Mouse (Mus musculus): ENCODE data around the gene Gpc5. TPM values are rescaled to one million over a fixed set of nuclear protein-coding genes. Genes with fewer than 3 reads are reported as not detected.
A peak's percentile ranks its signal among the peaks of the same experiment; 100 is the strongest.

The Gpc5 gene
- total RNA-seq, 4 experiments from 2014 or later, result 32.4 to 37.0 (median 36.0) TPM

- DNase-seq (ENCODE audit: low spot score in 2 of 2), result no peak
Measured at GRCm38 (mm10) chr14:115500794-115501193, 408.8 kb downstream of the Gpc5 start.

- DNase-seq (ENCODE audit: low spot score in 2 of 2), result no peak
Measured at GRCm38 (mm10) chr14:115546516-115547282, 454.7 kb downstream of the Gpc5 start.

DNA sequence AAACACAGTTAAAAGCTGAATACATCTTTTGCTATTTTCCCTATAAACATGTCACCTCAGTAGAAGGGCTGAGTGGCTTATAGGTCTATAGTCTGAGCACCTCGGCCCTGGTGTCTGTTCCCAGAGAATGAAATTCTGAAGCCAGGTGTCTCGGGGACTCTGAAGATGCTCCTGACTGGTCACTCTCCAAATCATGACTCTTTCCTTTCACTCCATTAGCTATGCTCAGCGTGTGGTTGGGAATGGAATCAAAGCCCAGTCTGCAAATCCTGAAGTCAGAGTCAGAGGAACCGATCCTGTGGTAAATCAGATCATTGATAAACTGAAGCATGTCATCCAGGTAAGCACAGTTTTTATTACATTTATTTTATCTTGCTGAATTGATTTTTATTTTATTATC is 460.0 kb downstream of the Gpc5 start:
- DNase-seq (ENCODE audit: low spot score in 2 of 2), result no peak

DNA sequence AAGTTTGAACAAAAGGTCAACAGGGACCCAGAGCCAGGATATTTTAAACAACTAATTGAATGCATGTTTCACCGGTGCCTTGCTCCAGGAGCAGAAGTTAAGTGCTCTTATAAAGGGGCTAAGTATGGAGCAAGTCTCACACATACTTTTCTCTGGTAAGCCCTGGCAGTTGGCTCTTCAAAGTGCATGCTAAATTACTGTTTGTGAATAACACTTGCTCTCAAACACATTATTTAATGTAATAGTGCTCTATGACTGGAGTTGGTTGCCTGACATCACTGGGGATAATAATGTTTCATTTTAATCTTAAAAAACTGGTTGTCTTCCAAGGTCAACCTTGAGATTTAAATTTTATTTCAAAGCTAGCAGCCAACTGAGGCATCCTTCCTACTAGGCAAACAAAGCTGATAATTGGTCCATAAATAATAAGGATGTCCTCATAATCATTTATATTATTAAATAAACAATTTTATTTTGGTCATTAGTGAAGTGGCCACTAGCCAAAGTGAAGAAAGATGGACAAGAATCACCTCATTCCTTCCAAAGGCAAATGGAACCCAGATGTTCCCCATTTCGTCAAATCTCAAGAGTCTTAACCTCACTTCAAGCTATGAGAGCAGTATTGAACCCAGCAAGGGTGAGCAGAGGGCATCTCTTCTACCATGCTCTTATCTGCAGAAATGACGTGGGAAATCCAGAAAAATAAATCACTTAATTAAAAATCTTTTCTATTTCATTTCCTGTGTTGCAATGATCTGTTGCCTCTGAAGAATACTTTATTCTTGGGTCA is 488.6 kb downstream of the Gpc5 start:
- no peak for DNase-seq (ENCODE audit: low spot score in 2 of 2)

GRCm38 (mm10) chr14:115581256-115581633 is 489.2 kb downstream of the Gpc5 start:
- no peak for DNase-seq (ENCODE audit: low spot score in 2 of 2)

DNA sequence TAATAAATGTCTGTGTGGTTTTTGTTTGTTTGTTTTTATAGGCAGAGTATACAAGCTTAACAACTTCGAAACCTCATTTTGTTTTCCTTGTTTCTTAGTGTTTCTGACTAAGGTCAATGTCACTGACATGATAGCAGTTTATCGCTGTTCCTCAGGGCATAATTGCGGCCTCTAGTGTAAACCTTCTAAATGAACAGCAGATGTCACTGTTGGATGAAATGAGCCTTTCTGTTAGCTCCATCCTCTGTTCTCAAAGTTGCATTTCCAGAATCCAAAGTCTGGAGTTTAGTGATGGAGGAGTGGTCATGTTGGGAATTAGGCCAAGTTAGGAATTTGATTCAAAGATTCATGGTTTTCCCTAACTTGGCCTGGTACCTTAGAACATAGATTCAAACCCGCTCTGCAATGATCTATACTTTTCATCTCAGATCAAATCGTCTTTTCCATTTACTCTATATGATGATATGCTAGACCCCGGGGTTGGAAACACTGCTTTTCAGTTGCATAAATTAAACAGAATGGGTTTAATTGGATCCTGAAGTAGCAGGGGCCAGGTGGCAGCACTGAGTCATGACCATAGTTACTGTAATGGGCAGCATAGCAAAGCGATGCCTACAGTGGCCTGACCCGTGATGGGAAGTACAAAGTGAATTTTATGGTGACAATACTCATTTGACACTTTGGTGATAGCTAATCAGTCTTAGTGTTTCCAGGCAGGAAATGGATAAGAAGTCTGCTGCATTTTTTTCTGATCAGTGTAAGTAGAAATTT is 508.4 kb downstream of the Gpc5 start:
- DNase-seq (ENCODE audit: low spot score in 2 of 2), result no peak

- DNase-seq (ENCODE audit: low spot score in 2 of 2), result no peak
Measured at GRCm38 (mm10) chr14:115614154-115614553, 522.1 kb downstream of the Gpc5 start.

DNA sequence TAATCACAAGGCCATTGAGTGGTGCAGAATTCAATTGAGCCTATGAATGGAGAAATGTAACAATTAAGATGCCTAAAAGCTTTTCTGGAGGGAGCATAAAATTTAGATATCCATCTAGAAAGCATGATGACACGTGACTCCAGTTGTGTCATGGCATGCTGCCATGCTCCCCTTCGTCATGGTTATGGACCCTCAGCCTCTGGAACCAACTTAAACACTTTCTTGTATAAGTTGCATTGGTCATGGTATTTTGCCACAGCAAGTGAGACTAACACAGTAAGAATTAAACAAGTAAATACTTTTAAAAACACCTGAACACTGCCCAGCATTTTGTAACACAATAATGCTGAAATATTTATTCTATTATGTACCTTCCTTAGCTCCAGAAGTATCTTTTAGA is 524.3 kb downstream of the Gpc5 start:
- no peak for DNase-seq (ENCODE audit: low spot score in 2 of 2)

- no peak for DNase-seq (ENCODE audit: low spot score in 2 of 2)
Measured at GRCm38 (mm10) chr14:115616846-115617245, 524.8 kb downstream of the Gpc5 start.

GRCm38 (mm10) chr14:115620473-115620872 is 528.5 kb downstream of the Gpc5 start:
- DNase-seq (ENCODE audit: low spot score in 2 of 2), result no peak

DNA sequence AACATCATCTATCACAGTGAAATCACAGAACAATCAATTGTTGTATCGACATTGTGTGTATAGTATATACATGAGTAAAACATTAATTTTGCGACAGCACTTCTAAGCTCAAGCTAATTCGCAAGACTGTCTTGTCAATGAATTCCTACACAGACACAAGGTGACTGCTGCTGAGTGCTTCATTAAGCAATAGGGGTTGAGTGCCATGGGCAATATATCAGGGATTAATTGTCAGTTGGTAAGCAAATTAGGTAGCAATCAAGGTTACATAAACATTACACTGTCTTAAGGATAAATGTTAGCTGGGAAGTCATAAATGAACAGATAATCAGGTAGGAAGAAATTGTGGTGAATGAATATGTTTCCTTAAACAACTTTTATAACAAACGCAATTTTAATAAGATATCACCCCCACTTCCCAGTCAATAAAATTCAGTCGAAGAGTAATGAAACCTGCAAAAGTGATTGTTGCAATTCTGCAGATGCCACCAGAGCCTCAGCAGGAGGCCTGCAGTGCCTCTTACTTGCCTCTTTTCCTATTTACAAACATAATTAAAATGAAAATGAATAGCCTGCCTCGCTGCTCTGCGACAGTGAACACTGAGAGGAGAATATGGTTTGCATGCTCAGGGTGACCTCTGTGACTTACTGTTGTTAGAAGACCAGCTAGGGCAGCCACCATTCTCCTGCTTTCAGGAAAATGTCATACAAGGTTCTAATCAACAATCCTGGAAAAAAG is 539.3 kb downstream of the Gpc5 start:
- no peak for DNase-seq (ENCODE audit: low spot score in 2 of 2)

- DNase-seq (ENCODE audit: low spot score in 2 of 2), result no peak
Measured at GRCm38 (mm10) chr14:115633311-115633710, 541.3 kb downstream of the Gpc5 start.

DNA sequence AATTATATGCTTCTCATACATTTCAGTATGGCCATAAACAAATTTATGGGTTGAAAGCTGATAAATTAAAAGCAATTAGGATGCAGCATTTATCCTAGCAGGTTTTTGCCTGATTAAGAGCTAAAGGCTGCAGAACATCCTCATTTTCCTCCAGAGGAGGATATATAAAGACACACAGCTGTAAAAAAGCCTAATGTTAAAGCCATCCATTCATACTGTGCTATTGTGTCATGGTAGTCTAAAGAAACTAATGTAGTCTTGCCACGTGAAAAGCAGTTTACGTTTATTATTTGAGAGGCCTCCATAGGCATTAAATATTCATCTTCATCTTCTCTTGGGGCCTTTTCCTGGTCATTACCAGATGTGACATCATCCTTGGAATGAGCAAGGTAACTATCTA is 587.9 kb downstream of the Gpc5 start:
- no peak for DNase-seq (ENCODE audit: low spot score in 2 of 2)

DNA sequence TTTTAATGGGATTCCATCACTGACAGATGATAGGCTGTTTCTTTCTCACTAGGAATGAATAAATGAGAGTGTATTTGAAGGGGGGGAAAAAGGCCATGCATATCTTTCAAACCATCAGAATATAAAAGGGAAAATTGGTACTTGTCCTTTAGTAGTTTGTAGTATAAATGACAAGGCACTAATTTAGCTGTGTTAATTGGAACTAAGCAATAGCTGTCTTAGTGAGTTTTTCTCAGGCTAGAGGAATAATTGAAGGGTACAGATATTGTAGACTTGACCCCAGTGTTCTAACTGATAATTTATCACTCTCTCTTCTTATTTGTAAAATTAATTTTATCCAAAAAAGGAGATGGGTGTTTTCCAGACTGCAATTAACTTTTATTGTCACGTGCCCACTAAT is 654.0 kb downstream of the Gpc5 start:
- DNase-seq (ENCODE audit: low spot score in 2 of 2), result no peak

GRCm38 (mm10) chr14:115760241-115760640 is 668.2 kb downstream of the Gpc5 start:
- peak in 1 of 2 experiments; percentile 57 for DNase-seq (ENCODE audit: low spot score in 2 of 2)

DNA sequence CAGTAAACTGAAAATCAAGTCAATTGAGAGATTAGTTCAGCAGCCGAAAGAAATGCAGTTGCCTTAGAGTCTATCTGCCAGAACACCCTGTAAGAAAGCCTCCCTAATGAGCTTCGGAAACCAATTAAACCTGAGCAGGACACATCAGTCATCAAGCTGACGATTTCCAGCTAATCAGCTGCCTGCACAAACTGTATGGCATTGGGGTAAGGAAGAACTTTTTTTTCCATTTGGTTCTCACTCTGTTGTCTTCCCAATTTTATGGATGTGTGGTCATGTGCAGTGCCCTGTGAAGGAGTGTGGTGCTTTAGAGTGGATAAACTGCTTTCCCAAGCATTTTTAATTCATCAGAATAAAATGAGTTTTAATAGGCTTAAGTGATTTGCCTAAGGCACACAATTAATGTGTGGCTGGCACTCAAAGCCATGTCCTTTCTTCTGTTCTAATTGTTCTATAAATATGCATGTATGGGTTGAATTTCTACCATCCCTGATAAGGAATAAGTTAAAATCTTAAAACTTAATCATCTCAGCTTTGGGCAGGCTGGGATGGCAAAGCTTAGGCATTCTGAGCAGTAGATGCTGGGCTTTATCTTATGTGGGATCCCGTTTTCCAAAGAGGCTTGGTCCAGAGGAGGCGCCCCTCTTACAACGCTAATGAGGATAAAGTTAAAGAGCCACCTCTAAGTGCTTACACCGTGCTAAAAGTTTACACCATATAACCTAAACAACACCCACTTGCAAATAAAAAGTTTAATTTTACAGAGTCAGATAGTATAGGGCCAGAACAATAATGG is 687.6 kb downstream of the Gpc5 start:
- no peak for DNase-seq (ENCODE audit: low spot score in 2 of 2)

GRCm38 (mm10) chr14:115804751-115805150 is 712.7 kb downstream of the Gpc5 start:
- DNase-seq (ENCODE audit: low spot score in 2 of 2), result no peak

- no peak for DNase-seq (ENCODE audit: low spot score in 2 of 2)
Measured at GRCm38 (mm10) chr14:115819021-115819420, 727.0 kb downstream of the Gpc5 start.

DNA sequence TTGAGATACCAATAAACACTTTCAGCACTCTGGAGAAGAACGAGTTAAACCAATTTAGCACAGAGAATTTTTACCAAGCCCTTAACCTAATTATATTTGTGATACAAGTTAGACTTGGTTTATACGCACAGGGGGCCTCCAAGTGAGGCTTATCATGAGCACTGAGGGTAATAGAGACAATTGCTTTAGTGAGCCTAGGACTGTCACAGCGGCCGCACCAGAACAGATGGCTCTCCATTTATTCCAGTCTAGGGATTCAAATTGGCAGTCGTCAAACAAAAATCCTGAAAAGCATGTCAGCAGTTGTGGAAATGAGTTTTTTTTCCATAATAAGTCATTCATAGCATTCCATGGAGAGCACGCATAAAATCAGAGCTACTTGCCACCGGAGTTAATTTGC is 729.6 kb downstream of the Gpc5 start:
- no peak for DNase-seq (ENCODE audit: low spot score in 2 of 2)

GRCm38 (mm10) chr14:115830485-115830884 is 738.5 kb downstream of the Gpc5 start:
- no peak for DNase-seq (ENCODE audit: low spot score in 2 of 2)
